Mouse (Mus musculus) kidney, embryonic 16.5 days (tissue): ENCODE measurements around the gene Grid2ip. TPM values are rescaled to one million over a fixed set of nuclear protein-coding genes. Genes with fewer than 3 reads are reported as not detected.

Experiments
- ATAC-seq: fragments of 200-750 bp; cut with Nextera tagmentation; 2 replicates; pipeline ENCODE4 v1.8.0; 2017; ENCODE audit warnings: moderate TSS enrichment; ENCODE audit not compliant: low FRiP score, low TSS enrichment
- H3K27ac ChIP-seq: fragments of 300-500 bp; sonication (generic); 2 replicates; pipeline ENCODE4 v1.5.1; 2014; ENCODE audit warnings: low read length
- H3K27me3 ChIP-seq: fragments of 300-500 bp; sonication (generic); 2 replicates; pipeline ENCODE4 v1.6.1; 2014; ENCODE audit warnings: low read length, control low read depth, mixed read lengths; ENCODE audit not compliant: insufficient read depth
- H3K36me3 ChIP-seq: fragments of 300-500 bp; sonication (generic); 2 replicates; pipeline ENCODE4 v1.6.1; 2014; ENCODE audit warnings: low read length, control low read depth, mixed read lengths; ENCODE audit not compliant: insufficient read depth
- H3K4me1 ChIP-seq: fragments of 300-500 bp; sonication (generic); 2 replicates; pipeline ENCODE4 v1.6.1; 2014; ENCODE audit warnings: low read length, control low read depth, mixed read lengths; ENCODE audit not compliant: insufficient read depth
- H3K4me2 ChIP-seq: fragments of 300-500 bp; sonication (generic); replicated peaks from 2 replicates; pipeline ENCODE4 v1.6.1; 2014; ENCODE audit warnings: low read depth, low read length
- H3K4me3 ChIP-seq: fragments of 300-500 bp; sonication (generic); 2 replicates; pipeline ENCODE4 v1.5.1; 2014; ENCODE audit warnings: mild to moderate bottlenecking, low read length
- H3K9ac ChIP-seq: fragments of 300-500 bp; sonication (generic); replicated peaks from 2 replicates; pipeline ENCODE4 v1.6.1; 2014; ENCODE audit warnings: low read length
- H3K9me3 ChIP-seq: fragments of 300-500 bp; sonication (generic); 2 replicates; pipeline ENCODE4 v1.6.1; 2016; ENCODE audit warnings: low read length, control low read depth
- WGBS: fragments of 180-500 bp; shearing (Covaris S2); extraction: QIAGEN DNeasy Blood & Tissue Kit; methylation state at CpG from one replicate; pipeline ENCODE4 v1.1.7; 2014; 5-methylcytosine and 5-hydroxymethylcytosine counted together
- polyA plus RNA-seq: library from polyadenylated mRNA; unstranded; fragments of >200 nt; fragmentation: Nextera tagmentation; extraction: Ambion mirVana; gene quantifications from 2 replicates; pipeline ENCODE4 v1.2.1, GENCODE M21; 2015

Gene Grid2ip
- polyA plus RNA-seq, 1 experiment from 2014 or later = 0.07 TPM

DNA sequence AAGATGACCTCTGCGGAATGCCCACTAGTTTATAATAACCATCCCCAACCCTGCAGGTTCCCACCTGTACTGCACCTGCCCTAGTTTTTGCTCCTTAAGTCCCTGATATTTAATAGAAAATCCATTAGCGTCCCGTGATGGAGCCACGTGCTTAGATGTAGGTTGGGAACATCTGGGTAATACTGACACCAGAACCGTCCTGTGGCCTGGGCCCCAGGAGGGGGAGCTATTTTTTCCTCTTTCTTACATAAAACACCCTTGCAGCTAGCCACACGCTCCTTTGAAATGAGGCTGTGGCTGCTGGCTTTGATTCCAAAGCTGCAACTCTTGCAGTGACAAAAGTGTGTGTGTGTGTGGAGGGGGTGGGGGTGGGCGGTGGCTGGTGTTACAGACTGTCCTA lies 2.1 kb downstream of the Grid2ip start:
- Histone ChIP-seq H3K4me1 (peaks cover 10% of the 10 kb centered on the region; the same call in 1 of the 2 replicates), H3K4me3 (no peak overlapping the region), H3K4me2 (no peak overlapping the region), H3K27me3 (peaks cover 36% of the 10 kb centered on the region), H3K27ac (no peak overlapping the region), H3K9ac (no peak overlapping the region), H3K9me3 (0 out of 2 replicates have a peak, but pooled peaks cover 2% of the 10 kb centered on the region), H3K36me3 (no peaks in the 10 kb centered on the region)
- 32% methylated on average over 7 of the region's 7 CpGs for WGBS
- no peak for ATAC-seq

DNA sequence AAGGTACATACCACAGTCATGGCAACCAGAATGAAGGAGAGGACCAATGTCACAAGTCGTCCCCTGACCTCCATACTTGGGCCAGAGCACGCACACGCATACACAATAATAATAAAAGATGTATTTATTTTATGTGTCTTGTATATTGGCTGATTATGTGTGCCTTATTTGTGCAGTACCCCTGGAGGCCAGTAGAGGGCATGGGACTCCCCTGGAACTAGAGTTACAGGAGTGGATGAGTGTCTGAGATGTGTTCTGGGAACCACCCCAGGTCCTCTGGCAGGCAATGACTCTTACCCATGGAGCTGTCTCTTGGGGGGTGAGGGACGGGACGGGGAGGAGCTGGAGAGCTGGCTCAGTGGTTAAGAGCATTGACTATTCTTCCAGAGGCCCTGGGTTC lies 2.9 kb downstream of the Grid2ip start:
- H3K9ac ChIP-seq = no peak overlapping the region
- WGBS = 57% methylated on average over 5 of the region's 5 CpGs
- H3K4me1 ChIP-seq = peaks cover 14% of the 10 kb centered on the region; the same call in 1 of the 2 replicates
- H3K27ac ChIP-seq = no peak overlapping the region
- H3K36me3 ChIP-seq = no peaks in the 10 kb centered on the region
- 0 out of 2 replicates have a peak, but pooled peaks cover 2% of the 10 kb centered on the region for H3K9me3 ChIP-seq
- no peak overlapping the region for H3K4me2 ChIP-seq
- no peak for ATAC-seq
- H3K27me3 ChIP-seq = peaks cover 44% of the 10 kb centered on the region
- H3K4me3 ChIP-seq = no peak overlapping the region

DNA sequence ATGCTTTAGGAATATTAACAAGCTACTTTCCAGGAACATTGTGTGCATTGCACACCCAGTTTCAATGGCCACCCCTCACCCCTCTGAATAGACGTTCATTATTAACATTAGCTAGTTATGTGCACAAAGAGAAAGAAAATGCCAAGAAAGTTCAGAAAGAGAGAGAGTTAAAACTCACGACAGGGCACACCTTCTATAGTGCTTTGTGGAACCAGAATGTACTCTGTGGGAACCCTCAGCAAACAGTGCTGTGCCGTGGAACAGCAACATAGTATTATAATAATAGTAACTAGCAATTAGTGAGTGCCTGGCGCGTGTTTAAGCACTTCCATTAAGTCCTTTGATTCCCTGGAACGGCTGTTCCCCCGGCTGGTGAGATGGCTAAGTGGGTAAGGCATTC lies 4.3 kb downstream of the Grid2ip start:
- peaks cover 14% of the 10 kb centered on the region; the same call in 1 of the 2 replicates for H3K4me1 ChIP-seq
- 0 out of 2 replicates have a peak, but pooled peaks cover 2% of the 10 kb centered on the region for H3K9me3 ChIP-seq
- no peaks in the 10 kb centered on the region for H3K36me3 ChIP-seq
- no peak overlapping the region for H3K27ac ChIP-seq
- no peak overlapping the region for H3K4me3 ChIP-seq
- H3K9ac ChIP-seq = no peak overlapping the region
- ATAC-seq = no peak
- no peak overlapping the region for H3K4me2 ChIP-seq
- WGBS = 69% methylated on average over 7 of the region's 7 CpGs
- H3K27me3 ChIP-seq = peaks cover 49% of the 10 kb centered on the region

- Histone ChIP-seq H3K4me1 (peaks cover 14% of the 10 kb centered on the region; the same call in 1 of the 2 replicates), H3K9me3 (0 out of 2 replicates have a peak, but pooled peaks cover 2% of the 10 kb centered on the region), H3K27me3 (peaks cover 38% of the 10 kb centered on the region), H3K9ac (peak overlapping the region; percentile 54), H3K4me2 (peak overlapping the region; percentile 73), H3K36me3 (no peaks in the 10 kb centered on the region), H3K27ac (no peak overlapping the region), H3K4me3 (peak overlapping the region; percentile 48)
- WGBS = under 1% methylated on average over 46 of the region's 47 CpGs
- ATAC-seq = peak; percentile 53
Observed at GRCm38 (mm10) chr5:143363678-143364615, 6.8 kb downstream of the Grid2ip start.

DNA sequence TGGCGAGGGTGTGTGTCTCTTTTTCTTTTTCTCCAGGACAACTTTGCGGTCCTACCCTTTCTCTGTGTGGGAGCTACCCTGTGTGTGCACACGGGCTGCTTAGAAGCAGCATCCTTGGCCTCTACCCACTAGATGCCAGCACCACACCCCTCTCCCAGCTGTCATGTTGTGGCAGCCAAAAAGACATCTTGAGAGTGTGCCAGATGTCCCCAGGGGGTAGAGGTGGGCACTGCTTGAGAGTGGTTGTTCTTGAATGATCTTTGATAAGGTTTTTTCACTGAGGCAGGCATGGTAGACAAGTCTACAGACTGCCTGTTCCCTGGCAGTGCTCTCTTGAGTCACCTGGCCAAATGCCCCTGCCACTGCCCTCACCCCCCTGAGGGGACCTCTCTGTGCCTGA lies 10.8 kb downstream of the Grid2ip start:
- 75% methylated on average over 3 of the region's 3 CpGs for whole genome bisulfite sequencing
- H3K9me3 ChIP-seq = no peaks in the 10 kb centered on the region
- H3K4me1 ChIP-seq = peaks cover 21% of the 10 kb centered on the region; the same call in 1 of the 2 replicates
- H3K4me3 ChIP-seq = no peak overlapping the region
- no peak for ATAC-seq
- no peak overlapping the region for H3K4me2 ChIP-seq
- no peaks in the 10 kb centered on the region for H3K36me3 ChIP-seq
- peaks cover 75% of the 10 kb centered on the region for H3K27me3 ChIP-seq
- no peak overlapping the region for H3K9ac ChIP-seq
- no peak overlapping the region for H3K27ac ChIP-seq

DNA sequence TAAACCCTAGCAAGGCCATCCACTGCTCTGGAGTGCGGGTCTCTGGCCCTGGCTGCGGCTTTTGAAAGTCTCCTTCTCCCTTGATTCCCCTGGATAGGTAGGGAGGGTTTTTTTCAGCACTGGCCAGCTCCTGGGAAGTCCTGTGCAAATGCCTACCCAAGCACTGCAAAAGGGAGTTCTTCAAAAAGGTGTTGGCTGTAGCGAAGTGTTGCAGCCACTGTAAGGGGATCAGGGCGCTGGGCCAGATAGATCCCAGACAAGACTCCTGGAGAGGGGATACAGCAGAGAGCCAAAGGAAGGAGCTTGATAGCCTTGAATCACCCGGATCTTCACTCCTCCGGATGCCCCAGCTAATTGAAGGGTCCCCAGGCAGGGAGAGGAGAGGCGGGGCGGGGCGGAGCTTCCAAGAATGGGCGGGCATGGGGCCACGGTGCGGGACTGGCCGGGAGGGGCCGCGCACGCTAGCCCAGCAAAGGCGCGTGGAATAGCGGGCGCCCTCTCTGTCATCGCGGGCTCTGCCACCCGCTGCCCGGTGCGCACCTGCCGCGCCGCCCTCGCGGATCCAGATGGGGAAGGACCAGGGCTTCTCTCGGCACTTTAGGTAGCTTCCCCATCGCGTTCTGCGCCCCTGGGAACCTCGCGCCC lies 12.6 kb downstream of the Grid2ip start:
- Histone ChIP-seq H3K9ac (no peak overlapping the region), H3K4me2 (peak overlapping the region; percentile 50), H3K4me3 (peak overlapping the region; percentile 34), H3K9me3 (no peaks in the 10 kb centered on the region), H3K27ac (no peak overlapping the region), H3K27me3 (peaks cover 86% of the 10 kb centered on the region), H3K4me1 (peaks cover 9% of the 10 kb centered on the region; the same call in 1 of the 2 replicates), H3K36me3 (no peaks in the 10 kb centered on the region)
- under 1% methylated on average over 34 of the region's 36 CpGs for WGBS
- ATAC-seq = no peak

DNA sequence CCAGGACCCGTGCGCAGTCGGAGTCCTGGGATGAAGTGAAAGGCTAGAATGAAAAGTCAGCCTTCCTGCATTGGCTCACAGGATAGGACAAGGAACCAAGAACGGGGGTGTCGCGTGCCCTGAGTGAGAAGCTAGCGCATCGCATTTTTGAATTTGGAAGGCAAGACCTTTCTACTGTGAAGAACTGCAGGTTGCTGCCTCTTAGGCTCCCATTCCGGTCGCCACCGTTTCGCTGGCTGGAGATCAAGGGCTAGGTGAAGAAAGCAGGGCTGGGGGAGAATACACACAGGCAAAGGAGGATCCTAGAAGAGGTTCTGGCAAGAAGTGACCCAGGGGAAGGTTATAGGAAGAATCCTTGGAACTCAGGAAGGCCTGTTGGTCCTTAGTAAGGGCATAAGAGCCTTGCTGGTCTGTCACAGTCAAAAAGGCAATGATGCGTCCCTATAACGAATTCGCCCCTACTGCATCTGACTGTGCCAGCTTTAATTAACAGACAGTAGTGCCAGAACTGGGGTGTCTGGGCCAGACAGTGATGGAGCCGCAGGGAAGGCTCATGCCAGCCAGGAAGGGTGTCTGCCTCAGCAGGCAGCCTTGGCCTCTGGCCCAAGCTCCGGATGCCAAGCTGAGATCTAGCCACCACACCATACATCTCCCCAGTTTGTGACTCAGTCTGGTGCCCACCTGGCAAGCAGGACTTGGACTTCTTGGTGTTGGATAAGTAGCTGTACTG lies 13.4 kb downstream of the Grid2ip start:
- H3K27me3 ChIP-seq = peaks cover 81% of the 10 kb centered on the region
- no peak for ATAC-seq
- H3K4me3 ChIP-seq = no peak overlapping the region

GRCm38 (mm10) chr5:143371146-143371510 lies 14.0 kb downstream of the Grid2ip start:
- Histone ChIP-seq H3K9me3 (no peaks in the 10 kb centered on the region), H3K4me1 (peaks cover 9% of the 10 kb centered on the region; the same call in 1 of the 2 replicates), H3K4me3 (no peak overlapping the region), H3K4me2 (no peak overlapping the region), H3K9ac (no peak overlapping the region), H3K27ac (no peak overlapping the region), H3K27me3 (peaks cover 76% of the 10 kb centered on the region), H3K36me3 (no peaks in the 10 kb centered on the region)
- WGBS = 50% methylated on average over 4 of the region's 4 CpGs
- ATAC-seq = no peak

More for the DNA sequence above, 13.4 kb downstream of the Grid2ip start:
- Histone ChIP-seq H3K36me3 (no peaks in the 10 kb centered on the region), H3K9me3 (no peaks in the 10 kb centered on the region), H3K4me1 (peaks cover 9% of the 10 kb centered on the region; the same call in 1 of the 2 replicates), H3K27ac (no peak overlapping the region), H3K4me2 (peak overlapping the region; percentile 50; the same call in 1 of the 2 replicates), H3K9ac (no peak overlapping the region)
- 25% methylated on average over 17 of the region's 17 CpGs for WGBS

- H3K27me3 ChIP-seq = peaks cover 73% of the 10 kb centered on the region
- H3K4me2 ChIP-seq = peak overlapping the region; percentile 56
- WGBS = 1% methylated on average over 35 of the region's 35 CpGs
- peaks cover 9% of the 10 kb centered on the region; the same call in 1 of the 2 replicates for H3K4me1 ChIP-seq
- no peak for ATAC-seq
- H3K27ac ChIP-seq = no peak overlapping the region
- peak overlapping the region; percentile 7; the same call in 1 of the 2 replicates for H3K9ac ChIP-seq
- H3K9me3 ChIP-seq = peaks cover 5% of the 10 kb centered on the region; the same call in 1 of the 2 replicates
- peak overlapping the region; percentile 45 for H3K4me3 ChIP-seq
- no peaks in the 10 kb centered on the region for H3K36me3 ChIP-seq
Observed at GRCm38 (mm10) chr5:143372818-143373217, 15.7 kb downstream of the Grid2ip start.
